Mouse (Mus musculus): ENCODE results near the gene Kcnn3. TPM values are rescaled to one million over a fixed set of nuclear protein-coding genes. Genes with fewer than 3 reads are reported as not detected.

Kcnn3 gene
- total and polyA plus RNA-seq, 2 experiments from 2014 or later: 7.3 to 23.3 TPM

DNA sequence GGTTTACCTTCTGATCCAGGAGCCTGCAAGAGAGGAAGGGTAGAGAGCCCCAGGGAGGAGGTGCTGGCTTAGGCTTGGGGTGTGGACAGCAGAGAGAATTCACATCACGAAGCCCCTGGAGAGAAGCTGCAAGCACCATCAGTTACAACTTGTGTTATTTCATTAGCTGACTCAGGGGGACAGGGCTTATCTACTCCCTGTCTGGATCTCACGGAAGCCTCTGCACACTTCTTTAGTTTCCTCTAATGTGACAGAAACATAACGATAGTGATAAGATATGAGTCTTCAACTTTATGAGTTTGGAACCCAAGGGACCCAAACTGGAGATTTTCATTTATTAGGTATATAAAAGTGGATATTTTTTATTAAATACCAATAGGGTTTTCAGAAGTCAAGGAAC lies 50.4 kb downstream of the Kcnn3 start:
- DNase-seq (ENCODE audit: low spot score): no peak
- H3K4me3 ChIP-seq (ENCODE audit: low read depth, low read length): no peak overlapping the region
- no peak for TF ChIP-seq CTCF (IDR thresholded peaks at IDR 0.05)
- H3K9ac ChIP-seq (replicated peaks; ENCODE audit: low read length, poor library complexity, severe bottlenecking): no peak overlapping the region
- peaks cover 12% of the 10 kb centered on the region for H3K4me1 ChIP-seq (ENCODE audit: insufficient read depth, low read length)
- no peak overlapping the region for H3K4me2 ChIP-seq (ENCODE audit: low read depth, low read length, poor library complexity, severe bottlenecking)
- H3K9me3 ChIP-seq (ENCODE audit: low read length): no peaks in the 10 kb centered on the region
- H3K36me3 ChIP-seq (ENCODE audit: insufficient read depth, low read length): no peaks in the 10 kb centered on the region
- no peak overlapping the region for H3K27ac ChIP-seq (ENCODE audit: low read depth, low read length)
- ATAC-seq (ENCODE audit: low FRiP score): no peak
- no peaks in the 10 kb centered on the region for H3K27me3 ChIP-seq (ENCODE audit: insufficient read depth, low read length)
- 63% methylated on average over 3 of the region's 3 CpGs for WGBS

DNA sequence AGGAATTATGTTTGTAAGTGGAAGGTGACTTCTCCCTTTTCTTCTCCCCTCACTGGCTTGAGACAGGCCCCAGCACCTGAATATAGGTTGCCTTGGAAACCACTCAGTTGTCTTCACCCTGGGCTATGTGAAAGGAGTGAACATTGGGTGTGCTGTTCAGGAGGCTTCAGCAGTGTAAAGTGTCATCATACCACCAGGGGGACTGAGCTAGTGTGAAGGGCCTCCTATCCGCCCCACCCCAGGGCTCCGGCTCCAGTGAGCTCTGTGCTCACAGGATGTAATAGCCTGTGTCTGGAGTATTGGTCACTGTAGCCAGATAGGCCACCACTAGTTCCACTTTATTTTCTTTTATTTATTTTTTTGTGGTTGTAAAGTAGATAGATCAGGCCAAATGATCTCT lies 54.3 kb downstream of the Kcnn3 start:
- ATAC-seq (ENCODE audit: low FRiP score): no peak
- no peak overlapping the region for H3K27ac ChIP-seq (ENCODE audit: low read depth, low read length)

DNA sequence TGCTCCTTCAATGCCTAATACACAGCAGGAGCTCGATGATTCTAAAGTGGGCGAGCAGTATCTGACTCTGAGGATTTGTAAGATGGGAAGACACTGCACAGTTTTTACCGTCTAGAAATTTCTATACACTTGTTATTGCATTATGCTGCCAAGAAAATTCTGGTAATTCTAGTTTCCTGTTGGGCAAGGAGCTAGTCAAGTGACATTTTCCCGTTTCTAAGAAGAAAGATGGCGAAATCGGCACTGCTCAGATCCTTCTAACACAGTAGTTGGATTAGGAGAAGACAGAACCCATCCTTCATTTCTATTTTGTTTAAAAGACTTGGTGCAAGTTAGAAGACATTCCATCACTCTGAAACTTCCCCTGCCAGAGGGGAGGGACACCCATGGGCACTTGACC lies 56.4 kb downstream of the Kcnn3 start:
- H3K36me3 ChIP-seq (ENCODE audit: insufficient read depth, low read length): no peaks in the 10 kb centered on the region
- DNase-seq (ENCODE audit: low spot score) (no peak), ATAC-seq (ENCODE audit: low FRiP score) (no peak)
- H3K27me3 ChIP-seq (ENCODE audit: insufficient read depth, low read length): no peaks in the 10 kb centered on the region
- WGBS: 96% methylated on average over 6 of the region's 6 CpGs
- peaks cover 6% of the 10 kb centered on the region; the same call in 1 of the 2 replicates for H3K4me1 ChIP-seq (ENCODE audit: insufficient read depth, low read length)
- H3K9me3 ChIP-seq (ENCODE audit: low read length): no peaks in the 10 kb centered on the region
- H3K27ac ChIP-seq (ENCODE audit: low read depth, low read length): no peak overlapping the region
- H3K9ac ChIP-seq (replicated peaks; ENCODE audit: low read length, poor library complexity, severe bottlenecking): no peak overlapping the region
- no peak for TF ChIP-seq CTCF (IDR thresholded peaks at IDR 0.05)
- no peak overlapping the region for H3K4me3 ChIP-seq (ENCODE audit: low read depth, low read length)
- no peak overlapping the region for H3K4me2 ChIP-seq (ENCODE audit: low read depth, low read length, poor library complexity, severe bottlenecking)

More for the DNA sequence above, 54.3 kb downstream of the Kcnn3 start:
- no peak for DNase-seq (ENCODE audit: low spot score)
- WGBS: 71% methylated on average over 2 of the region's 2 CpGs
- H3K27me3 ChIP-seq (ENCODE audit: insufficient read depth, low read length): no peaks in the 10 kb centered on the region
- peaks cover 12% of the 10 kb centered on the region for H3K4me1 ChIP-seq (ENCODE audit: insufficient read depth, low read length)
- no peaks in the 10 kb centered on the region for H3K9me3 ChIP-seq (ENCODE audit: low read length)
- no peak overlapping the region for H3K4me3 ChIP-seq (ENCODE audit: low read depth, low read length)
- H3K9ac ChIP-seq (replicated peaks; ENCODE audit: low read length, poor library complexity, severe bottlenecking): no peak overlapping the region
- no peak overlapping the region for H3K4me2 ChIP-seq (ENCODE audit: low read depth, low read length, poor library complexity, severe bottlenecking)
- no peaks in the 10 kb centered on the region for H3K36me3 ChIP-seq (ENCODE audit: insufficient read depth, low read length)
- TF ChIP-seq CTCF (IDR thresholded peaks at IDR 0.05): peak; percentile 58

DNA sequence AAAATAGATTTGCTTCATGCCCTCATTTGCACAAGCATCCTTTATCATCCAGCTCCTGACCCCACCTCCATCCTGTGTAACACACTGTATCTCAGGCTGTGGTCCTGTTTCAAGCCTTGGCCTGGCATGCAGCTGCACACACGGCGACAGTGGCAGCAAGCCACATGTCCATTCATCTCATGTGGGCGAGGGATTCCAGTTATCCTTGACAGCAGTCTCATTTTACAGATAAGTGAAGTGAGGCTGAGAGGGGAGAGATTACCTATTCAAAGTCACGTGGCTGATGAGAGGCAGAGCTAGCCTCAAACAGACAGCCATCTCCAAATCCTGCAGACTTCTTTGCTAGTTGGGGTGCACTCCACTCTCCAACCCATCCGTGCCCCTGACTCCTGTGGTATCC lies 57.2 kb downstream of the Kcnn3 start:
- 87% methylated on average over 5 of the region's 5 CpGs for WGBS
- Histone ChIP-seq H3K27ac (ENCODE audit: low read depth, low read length) (no peak overlapping the region), H3K4me1 (ENCODE audit: insufficient read depth, low read length) (peaks cover 6% of the 10 kb centered on the region; the same call in 1 of the 2 replicates), H3K9ac (replicated peaks; ENCODE audit: low read length, poor library complexity, severe bottlenecking) (no peak overlapping the region), H3K9me3 (ENCODE audit: low read length) (no peaks in the 10 kb centered on the region), H3K36me3 (ENCODE audit: insufficient read depth, low read length) (no peaks in the 10 kb centered on the region), H3K27me3 (ENCODE audit: insufficient read depth, low read length) (no peaks in the 10 kb centered on the region), H3K4me3 (ENCODE audit: low read depth, low read length) (no peak overlapping the region), H3K4me2 (ENCODE audit: low read depth, low read length, poor library complexity, severe bottlenecking) (no peak overlapping the region)
- ATAC-seq (ENCODE audit: low FRiP score): no peak
- DNase-seq (ENCODE audit: low spot score): no peak
- TF ChIP-seq CTCF (IDR thresholded peaks at IDR 0.05): no peak

DNA sequence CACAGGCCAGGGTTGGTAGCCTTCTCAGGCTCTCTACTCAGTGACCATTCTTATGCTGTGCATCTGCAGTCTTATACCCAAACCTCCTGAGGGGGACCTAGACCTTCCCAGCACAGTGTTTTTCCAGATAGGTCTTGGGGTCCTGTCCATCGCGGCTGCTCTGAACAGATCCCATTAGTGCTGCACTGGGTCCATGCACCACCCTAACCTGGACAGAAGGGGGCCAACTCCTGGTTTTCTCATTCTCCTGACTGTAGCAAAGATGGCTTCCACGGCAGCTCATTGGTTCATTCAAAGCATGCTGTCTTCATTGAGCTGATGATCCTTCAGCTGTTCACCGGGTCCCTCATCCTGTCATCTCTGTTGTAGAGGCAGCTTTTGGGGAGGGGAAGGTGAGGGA lies 58.1 kb downstream of the Kcnn3 start:
- Histone ChIP-seq H3K27me3 (ENCODE audit: insufficient read depth, low read length) (no peaks in the 10 kb centered on the region), H3K36me3 (ENCODE audit: insufficient read depth, low read length) (no peaks in the 10 kb centered on the region), H3K9me3 (ENCODE audit: low read length) (no peaks in the 10 kb centered on the region), H3K4me3 (ENCODE audit: low read depth, low read length) (no peak overlapping the region), H3K4me2 (ENCODE audit: low read depth, low read length, poor library complexity, severe bottlenecking) (no peak overlapping the region), H3K9ac (replicated peaks; ENCODE audit: low read length, poor library complexity, severe bottlenecking) (no peak overlapping the region), H3K4me1 (ENCODE audit: insufficient read depth, low read length) (peaks cover 6% of the 10 kb centered on the region; the same call in 1 of the 2 replicates), H3K27ac (ENCODE audit: low read depth, low read length) (no peak overlapping the region)
- peak; percentile 45 for TF ChIP-seq CTCF (IDR thresholded peaks at IDR 0.05)
- 67% methylated on average over 4 of the region's 4 CpGs for WGBS
- DNase-seq (ENCODE audit: low spot score): no peak
- 0 out of 2 replicates have a peak, but pooled peaks have one; percentile 27 for ATAC-seq (ENCODE audit: low FRiP score)

DNA sequence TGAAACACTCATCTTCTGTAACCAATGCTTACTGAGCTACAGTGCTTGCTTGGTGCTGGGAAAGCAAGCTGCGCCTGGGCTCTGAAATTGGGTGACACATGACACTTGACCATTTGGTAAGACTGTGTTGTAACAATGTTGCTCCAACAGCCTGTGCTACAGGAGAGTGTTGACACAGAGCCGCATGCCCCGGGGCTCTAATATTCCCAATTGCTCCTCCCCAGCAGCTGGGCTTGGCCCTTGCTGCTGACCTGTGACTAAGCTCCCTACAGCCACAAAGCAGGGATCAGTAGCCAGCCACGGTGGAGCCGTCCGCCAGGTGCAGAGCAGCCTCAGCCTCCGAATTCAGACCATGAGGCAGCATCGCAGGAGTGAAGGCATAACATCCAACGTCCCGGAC lies 58.8 kb downstream of the Kcnn3 start:
- no peak overlapping the region for H3K4me3 ChIP-seq (ENCODE audit: low read depth, low read length)
- no peak for ATAC-seq (ENCODE audit: low FRiP score)
- WGBS: 35% methylated on average over 10 of the region's 10 CpGs
- no peaks in the 10 kb centered on the region for H3K9me3 ChIP-seq (ENCODE audit: low read length)
- H3K4me2 ChIP-seq (ENCODE audit: low read depth, low read length, poor library complexity, severe bottlenecking): no peak overlapping the region
- no peak for DNase-seq (ENCODE audit: low spot score)
- H3K36me3 ChIP-seq (ENCODE audit: insufficient read depth, low read length): no peaks in the 10 kb centered on the region
- no peak overlapping the region for H3K27ac ChIP-seq (ENCODE audit: low read depth, low read length)
- H3K27me3 ChIP-seq (ENCODE audit: insufficient read depth, low read length): no peaks in the 10 kb centered on the region
- no peaks in the 10 kb centered on the region for H3K4me1 ChIP-seq (ENCODE audit: insufficient read depth, low read length)
- no peak overlapping the region for H3K9ac ChIP-seq (replicated peaks; ENCODE audit: low read length, poor library complexity, severe bottlenecking)
- no peak for TF ChIP-seq CTCF (IDR thresholded peaks at IDR 0.05)
